Mouse (Mus musculus) cerebellum, adult (tissue): ENCODE data around the gene Klk1b1.
"Not testable (repeated sequence)": the region's sequence is repeated elsewhere in the genome, so short reads cannot be mapped to it uniquely, and the experiment has no call there.

Experiments used
- ATAC-seq: cut with Nextera tagmentation; 2 replicates; pipeline ENCODE4 v1.9.2; 2017; ENCODE audit warnings: mild to moderate bottlenecking, moderate library complexity, mixed read lengths; ENCODE audit not compliant: insufficient number of reproducible peaks, low FRiP score, low TSS enrichment

The Klk1b1 gene

GRCm38 (mm10) chr7:43995577-43995976 is 29.0 kb downstream of the Klk1b1 start, which contains the start of gene Klk1b11:
Gene Klk1b11, plus strand, starts transcription at chr7:43995877.
- ATAC-seq = not testable (repeated sequence)

- no peak for ATAC-seq
Observed at GRCm38 (mm10) chr7:44004847-44005246, 38.3 kb downstream of the Klk1b1 start.

GRCm38 (mm10) chr7:44011868-44012267 is 45.3 kb downstream of the Klk1b1 start, which contains the start of gene Klk1b26:
Gene Klk1b26, plus strand, starts transcription at chr7:44012168.
- ATAC-seq = not testable (repeated sequence)

- not testable (repeated sequence) for ATAC-seq
Observed at GRCm38 (mm10) chr7:44014666-44015065, 48.1 kb downstream of the Klk1b1 start.

GRCm38 (mm10) chr7:44015071-44015470 is 48.5 kb downstream of the Klk1b1 start:
- ATAC-seq = no peak
